Mouse (Mus musculus) forelimb bud, embryonic 11.5 days (tissue): Measurements from ENCODE around the gene Gm7849.
"Not testable (repeated sequence)": the region's sequence is repeated elsewhere in the genome, so short reads cannot be mapped to it uniquely, and the experiment has no call there.

Experiments
- DNase-seq: peaks from one replicate; pipeline ENCODE4 v3.0.0-alpha.2; 2012; ENCODE audit warnings: low read depth, low spot score

Gm7849 gene

DNA sequence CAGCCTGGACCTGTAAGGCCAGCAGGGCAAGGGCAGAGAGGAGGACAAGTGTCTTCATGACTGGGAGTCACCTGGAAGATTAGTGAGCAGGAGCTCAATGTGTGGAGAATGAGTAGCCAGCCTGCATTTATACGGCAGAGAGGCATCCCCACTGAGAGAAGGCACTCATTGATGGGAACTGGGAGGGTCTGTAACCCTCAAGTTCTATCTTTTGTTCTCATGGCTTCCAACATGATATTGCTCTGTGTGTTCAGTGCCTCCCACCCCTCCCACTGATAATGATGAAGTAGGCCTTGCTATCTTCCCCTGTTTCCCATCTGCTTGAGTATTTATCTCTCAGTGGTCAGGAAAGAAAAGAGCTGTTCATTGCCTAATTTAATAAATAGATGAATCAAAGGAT lies at the start of gene Gm7849:
Gene Gm7849 (minus strand): TSS at position 101 of the 400 bp plus-strand sequence.
- not testable (repeated sequence) for DNase-seq

- DNase-seq: not testable (repeated sequence)
Measured at GRCm38 (mm10) chr8:21427111-21427510, 29.2 kb downstream of the Gm7849 start, which contains the start of gene Defa36. TSS of gene Defa36 (plus strand) at chr8:21427411.
